Mouse (Mus musculus) cerebellum, adult 2 months (tissue): ENCODE results near the gene Ppp1r18. TPM values are rescaled to one million over a fixed set of nuclear protein-coding genes. Genes with fewer than 3 reads are reported as not detected.

Source experiments
- DNase-seq, 2 experiments: peaks; one replicate each; pipeline ENCODE4 v3.0.0; 2021
- H3K27ac ChIP-seq: fragments of 200-500 bp; 2 replicates; pipeline ENCODE4 v1.5.1; 2012; ENCODE audit warnings: low read length, control low read depth, inconsistent platforms; ENCODE audit not compliant: insufficient read depth
- H3K27me3 ChIP-seq: fragments of 200-500 bp; 2 replicates; pipeline ENCODE4 v1.6.1; 2012; ENCODE audit warnings: inconsistent platforms, mild to moderate bottlenecking, low read length, moderate library complexity; ENCODE audit not compliant: control insufficient read depth, insufficient read depth
- H3K4me1 ChIP-seq: fragments of 200-500 bp; 2 replicates; pipeline ENCODE4 v1.6.1; 2011; ENCODE audit warnings: low read length; ENCODE audit not compliant: control insufficient read depth, insufficient read depth
- H3K4me3 ChIP-seq: fragments of 200-500 bp; replicated peaks from 2 replicates; pipeline ENCODE3; 2011; ENCODE audit warnings: mild to moderate bottlenecking, low read depth, low read length, control low read depth; ENCODE audit not compliant: insufficient read depth
- CTCF ChIP-seq: fragments of 200-500 bp; IDR thresholded peaks from 2 replicates; pipeline ENCODE4 v1.5.1; 2011; ENCODE audit warnings: low read depth, mild to moderate bottlenecking, control low read depth, low read length, moderate library complexity, borderline replicate concordance; ENCODE audit not compliant: insufficient read depth
- POLR2A ChIP-seq: fragments of 200-500 bp; IDR thresholded peaks from 2 replicates; pipeline ENCODE4 v1.6.1; 2011; ENCODE audit warnings: low read length, control low read depth, borderline replicate concordance; ENCODE audit not compliant: insufficient read depth
- WGBS: fragments of 180-500 bp; shearing (Covaris S2); methylation state at CpG from one replicate; pipeline ENCODE4 v1.1.7; 2018; 5-methylcytosine and 5-hydroxymethylcytosine counted together
- polyA plus RNA-seq: library from polyadenylated mRNA; depleted of rRNA; stranded (reverse); fragments of >200 nt; gene quantifications from 2 replicates; pipeline ENCODE4 v1.2.3, GENCODE M21; 2012

Ppp1r18 gene
- polyA plus RNA-seq, 1 experiment: 8.7 TPM

GRCm38 (mm10) chr17:35869346-35870067 lies 4.1 kb downstream of the Ppp1r18 start:
- Histone ChIP-seq H3K27ac (no peak overlapping the region; the same call in 1 of the 2 replicates), H3K27me3 (no peaks in the 10 kb centered on the region), H3K4me1 (peaks cover 3% of the 10 kb centered on the region; the same call in 1 of the 2 replicates), H3K4me3 (no peak overlapping the region)
- DNase-seq: no peak
- 30% methylated on average over 7 of the region's 7 CpGs for WGBS
- no peak for TF ChIP-seq POLR2A
- TF ChIP-seq CTCF: no peak

GRCm38 (mm10) chr17:35870151-35870883 lies 4.9 kb downstream of the Ppp1r18 start:
- TF ChIP-seq POLR2A: no peak
- Histone ChIP-seq H3K27ac (no peak overlapping the region), H3K4me3 (no peak overlapping the region), H3K27me3 (no peaks in the 10 kb centered on the region), H3K4me1 (peaks cover 3% of the 10 kb centered on the region; the same call in 1 of the 2 replicates)
- DNase-seq: no peak
- 65% methylated on average over 9 of the region's 9 CpGs for WGBS

DNA sequence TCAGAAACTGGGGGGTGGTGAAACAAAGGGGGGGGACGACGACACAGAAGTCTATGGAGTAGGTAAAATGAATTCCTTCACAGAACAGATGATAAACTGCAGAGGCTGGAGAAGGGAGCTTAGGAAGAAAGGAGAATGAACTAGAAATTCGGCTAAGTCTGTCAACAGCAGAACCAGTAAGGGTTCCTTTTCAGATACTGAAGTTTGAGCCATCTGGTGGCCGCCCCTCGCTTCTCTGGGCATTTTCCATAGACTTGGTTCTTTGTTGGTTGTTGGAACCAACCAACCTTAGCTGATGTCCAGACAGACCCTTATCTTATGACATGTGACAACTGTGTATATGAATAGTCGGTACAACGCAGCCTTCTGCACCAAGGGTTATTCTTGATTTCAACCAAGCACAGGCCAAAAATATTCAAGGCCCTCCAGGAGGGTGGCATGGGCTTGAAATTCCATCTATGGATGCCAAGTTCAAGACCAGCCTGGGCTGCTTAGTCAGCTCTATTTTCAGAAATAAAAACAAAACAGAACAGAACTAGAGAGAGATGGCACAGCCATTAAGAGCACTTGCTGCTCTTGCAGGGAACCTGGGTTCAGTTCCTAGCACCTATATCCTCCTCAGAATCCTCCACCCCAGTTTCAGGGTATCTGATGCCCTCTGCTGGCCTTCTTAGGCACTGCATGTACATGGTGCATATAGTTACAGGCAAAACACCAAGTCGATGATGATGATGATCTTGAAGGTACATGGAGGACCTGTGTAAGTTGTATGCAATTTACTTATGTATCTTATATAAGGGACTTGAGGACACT lies 5.7 kb downstream of the Ppp1r18 start:
- Histone ChIP-seq H3K4me1 (peaks cover 3% of the 10 kb centered on the region; the same call in 1 of the 2 replicates), H3K27ac (no peak overlapping the region), H3K27me3 (no peaks in the 10 kb centered on the region), H3K4me3 (no peak overlapping the region)
- no peak for TF ChIP-seq POLR2A
- peak; percentile 24; the same call in 1 of the 2 replicates for TF ChIP-seq CTCF
- 82% methylated on average over 8 of the region's 8 CpGs for WGBS
- DNase-seq: no peak

- H3K4me1 ChIP-seq: peaks cover 3% of the 10 kb centered on the region; the same call in 1 of the 2 replicates
- H3K27me3 ChIP-seq: no peaks in the 10 kb centered on the region
- TF ChIP-seq POLR2A: no peak
- TF ChIP-seq CTCF: peak; percentile 95
- 31% methylated on average over 21 of the region's 21 CpGs for WGBS
- DNase-seq: peak; percentile 84 to 91
- H3K27ac ChIP-seq: no peak overlapping the region
- H3K4me3 ChIP-seq: no peak overlapping the region
These were observed 8.6 kb downstream of the Ppp1r18 start for GRCm38 (mm10) chr17:35873774-35874519.

DNA sequence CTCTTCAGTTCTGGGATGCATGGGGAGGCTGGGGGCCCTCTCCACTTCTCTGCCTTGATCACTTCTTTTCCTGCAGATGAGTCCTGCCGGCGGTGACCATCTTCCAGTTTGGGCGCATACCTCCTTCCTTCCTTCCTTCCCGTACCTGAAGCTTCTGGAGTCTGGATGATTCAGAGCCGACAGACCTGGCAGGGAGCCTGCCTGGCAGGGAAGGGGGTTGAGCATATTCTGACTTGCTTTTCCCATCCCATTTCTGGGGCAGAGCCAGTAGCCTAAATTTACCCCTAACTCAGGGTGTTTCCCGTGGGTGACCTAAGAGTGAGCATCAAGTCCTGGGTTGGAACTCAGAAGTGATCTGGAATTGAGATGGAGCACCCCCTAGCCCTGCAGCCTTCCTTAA lies 9.3 kb downstream of the Ppp1r18 start:
- Histone ChIP-seq H3K27me3 (no peaks in the 10 kb centered on the region), H3K27ac (no peak overlapping the region)
- WGBS: 45% methylated on average over 6 of the region's 6 CpGs

DNA sequence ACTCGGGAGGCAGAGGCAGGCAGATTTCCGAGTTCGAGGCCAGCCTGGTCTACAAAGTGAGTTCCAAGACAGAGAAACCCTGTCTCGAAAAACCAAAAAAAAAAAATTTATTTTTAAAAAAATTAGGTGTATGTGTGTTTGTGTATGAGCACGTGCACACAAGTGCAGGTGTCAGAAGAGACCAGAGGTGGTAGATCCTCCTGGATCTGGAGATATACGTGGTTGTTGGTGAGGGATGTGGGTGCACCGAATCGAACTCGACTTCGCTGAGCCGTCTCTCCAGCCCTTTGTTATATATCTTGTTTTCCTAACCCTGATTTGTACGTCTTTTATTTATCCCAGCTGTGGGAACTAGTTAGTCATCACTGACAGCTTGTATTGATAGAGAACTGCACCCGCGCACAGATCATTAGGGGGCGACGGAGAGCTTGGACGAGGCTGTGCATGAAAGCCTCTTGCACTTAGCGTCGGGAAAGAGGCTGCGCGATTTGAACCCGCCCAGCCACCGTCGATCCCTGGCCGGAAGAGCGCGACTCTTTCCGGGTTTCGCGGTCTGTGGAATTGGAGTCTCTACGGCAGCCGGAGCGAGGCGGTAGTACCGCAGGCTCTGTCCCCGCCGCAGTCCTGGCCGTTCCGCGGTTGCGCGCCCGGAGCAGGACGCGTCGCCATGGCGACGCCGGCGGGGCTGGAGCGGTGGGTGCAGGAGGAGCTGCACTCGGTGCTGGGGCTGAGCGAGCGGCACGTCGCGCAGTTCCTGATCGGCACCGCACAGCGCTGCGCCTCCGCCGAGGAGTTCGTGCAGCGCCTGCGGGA lies 14.1 kb downstream of the Ppp1r18 start, which contains the start of gene Dhx16:
Gene Dhx16, plus strand, starts transcription at position 575 of the 813 bp plus-strand sequence.
- WGBS: 5% methylated on average over 66 of the region's 66 CpGs
- H3K27ac ChIP-seq: peak within 1 kb of the TSS; percentile 26; the same call in 1 of the 2 replicates

More for the DNA sequence above, 9.3 kb downstream of the Ppp1r18 start:
- DNase-seq: no peak
- H3K4me1 ChIP-seq: peaks cover 3% of the 10 kb centered on the region; the same call in 1 of the 2 replicates
- H3K4me3 ChIP-seq: no peak overlapping the region
- TF ChIP-seq POLR2A (no peak), CTCF (no peak)

More for the DNA sequence above, 14.1 kb downstream of the Ppp1r18 start, which contains the start of gene Dhx16:
- peaks cover 9% of the 10 kb centered on the region for H3K4me1 ChIP-seq
- no peaks in the 10 kb centered on the region for H3K27me3 ChIP-seq
- DNase-seq: peak; percentile 96 to 97
- peak; percentile 75 for TF ChIP-seq CTCF
- peak; percentile 63 for TF ChIP-seq POLR2A
- H3K4me3 ChIP-seq: peak within 1 kb of the TSS; percentile 76
